Mouse (Mus musculus) heart, postnatal 0 days (tissue): ENCODE data around the gene Znrf2.

Experiments used
- CTCF ChIP-seq: IDR thresholded peaks from 2 replicates; pipeline ENCODE4 v1.5.1; 2016; ENCODE audit warnings: antibody characterized with exemption, control low read depth, low read depth
- EP300 ChIP-seq: IDR thresholded peaks from 2 replicates; pipeline ENCODE4 v1.6.1; 2016; ENCODE audit warnings: antibody characterized with exemption, low read depth

DNA sequence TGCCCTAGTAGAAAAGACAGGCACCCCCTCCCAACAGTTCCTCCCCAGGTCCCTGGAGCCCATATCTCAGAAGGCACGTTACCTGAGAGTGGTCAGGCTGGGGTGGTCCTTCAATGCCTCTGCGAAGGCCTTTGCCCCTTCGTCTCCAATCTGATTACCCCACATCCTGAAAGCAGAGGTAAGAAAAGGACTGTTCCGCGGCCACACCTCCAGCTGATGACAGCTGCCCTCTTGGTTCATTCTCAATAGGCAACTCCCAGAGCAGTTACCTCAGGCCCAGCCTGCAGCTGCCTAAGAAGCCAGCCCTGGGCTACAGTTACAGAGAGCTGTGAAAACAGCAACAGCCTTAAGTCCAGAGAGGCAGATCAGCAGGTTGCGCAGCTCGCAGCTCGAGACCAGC lies 117.6 kb downstream of the Znrf2 start:
- TF ChIP-seq CTCF (no peak), EP300 (no peak)
